Mouse (Mus musculus) thymus, postnatal 0 days (tissue): ENCODE measurements around the gene Zfp354c. TPM values are rescaled to one million over a fixed set of nuclear protein-coding genes. Genes with fewer than 3 reads are reported as not detected.

ENCODE experiments used
- polyA plus RNA-seq: library from polyadenylated mRNA; unstranded; fragments of >200 nt; fragmentation: Nextera tagmentation; extraction: Ambion mirVana; gene quantifications from 2 replicates; pipeline ENCODE4 v1.2.1, GENCODE M21; 2015

Zfp354c gene
- polyA plus RNA-seq, 1 experiment from 2014 or later = 7.9 TPM

Other genes with a start within 250 kb of the Zfp354c start
- gene Adamts2, start 225.6 kb downstream of the Zfp354c start, polyA plus RNA-seq = 3.2 and 3.3 TPM in 2 replicates
- gene Zfp879, start 13.8 kb upstream of the Zfp354c start, polyA plus RNA-seq = 0.29 and 0.49 TPM in 2 replicates
- gene Grm6, start 23.0 kb upstream of the Zfp354c start, polyA plus RNA-seq = 0.17 and 0.36 TPM in 2 replicates
- 0.35 and 0.53 TPM in 2 replicates for gene Zfp454, start 59.9 kb upstream of the Zfp354c start, polyA plus RNA-seq
- gene Zfp2, start 88.4 kb upstream of the Zfp354c start, polyA plus RNA-seq = 3.7 and 4.6 TPM in 2 replicates
- gene Zfp354b, start 103.9 kb upstream of the Zfp354c start, polyA plus RNA-seq = 0.27 and 0.33 TPM in 2 replicates
- gene 4933414I15Rik, start 116.0 kb upstream of the Zfp354c start, polyA plus RNA-seq = not detected in 2 replicates
- gene Prop1, start 126.0 kb upstream of the Zfp354c start, polyA plus RNA-seq = not detected in 2 replicates
- not detected in 2 replicates for gene Olfr1378, start 138.8 kb upstream of the Zfp354c start, polyA plus RNA-seq
- gene Olfr1377, start 154.2 kb upstream of the Zfp354c start, polyA plus RNA-seq = not detected in 2 replicates
- not detected in 2 replicates for gene Olfr51, start 175.9 kb upstream of the Zfp354c start, polyA plus RNA-seq
- 0.03 TPM in 1 of 2 replicates, not detected in the other for gene Olfr54, start 186.5 kb upstream of the Zfp354c start, polyA plus RNA-seq
- gene Olfr1375, start 220.4 kb upstream of the Zfp354c start, polyA plus RNA-seq = not detected in 2 replicates
- gene Zfp354a, start 231.5 kb upstream of the Zfp354c start, polyA plus RNA-seq = 0.74 and 0.75 TPM in 2 replicates